Mouse (Mus musculus) C2C12 (cell line): Measurements from ENCODE around the gene Xylb.

Source experiments
- CTCF ChIP-seq: IDR thresholded peaks from one replicate; pipeline ENCODE4 v1.5.1; 2011; ENCODE audit not compliant: control insufficient read depth, insufficient read depth, insufficient read length
- MYOD1 ChIP-seq: IDR thresholded peaks from one replicate; pipeline ENCODE4 v1.6.1; 2011; ENCODE audit warnings: low read depth; ENCODE audit not compliant: control insufficient read depth, insufficient read length
- MYOG ChIP-seq: IDR thresholded peaks from one replicate; pipeline ENCODE4 v1.6.1; 2011; ENCODE audit not compliant: control insufficient read depth, insufficient read length; ENCODE audit errors: extremely low read depth

DNA sequence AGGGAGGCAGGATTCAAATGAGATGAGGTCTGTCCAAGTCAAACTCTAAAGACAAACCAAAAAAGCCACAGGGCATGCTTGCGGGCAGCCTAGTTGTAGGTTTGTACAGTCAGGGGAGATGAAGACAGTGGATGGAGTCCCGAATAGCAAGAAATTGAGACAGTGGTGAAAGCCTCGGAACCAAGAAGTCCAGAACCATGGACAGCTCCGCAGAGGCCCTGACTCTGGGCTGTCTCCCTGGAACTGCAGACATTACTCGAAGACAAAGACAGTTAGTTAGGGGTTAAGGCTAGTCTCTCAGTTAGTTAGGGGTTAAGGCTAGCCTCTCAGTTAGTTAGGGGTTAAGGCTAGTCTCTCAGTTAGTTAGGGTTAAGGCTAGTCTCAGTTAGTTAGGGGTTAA, 31.8 kb downstream of the Xylb start:
- TF ChIP-seq CTCF (no peak), MYOD1 (no peak), MYOG (no peak)
